Mouse (Mus musculus) embryonic facial prominence, embryonic 11.5 days (tissue): ENCODE results near the gene Gfm2. TPM values are rescaled to one million over a fixed set of nuclear protein-coding genes. Genes with fewer than 3 reads are reported as not detected.
"Not testable (repeated sequence)": the region's sequence is repeated elsewhere in the genome, so short reads cannot be mapped to it uniquely, and the experiment has no call there.

ENCODE experiments used
- ATAC-seq: fragments of 200-750 bp; cut with Nextera tagmentation; replicated peaks from 2 replicates; pipeline ENCODE4 v1.8.0; 2017; ENCODE audit warnings: low read depth; ENCODE audit not compliant: insufficient number of reproducible peaks, low FRiP score, low TSS enrichment
- DNase-seq: peaks from one replicate; pipeline ENCODE4 v3.0.0-alpha.2; 2015; ENCODE audit warnings: low spot score
- H3K27ac ChIP-seq: fragments of 300-500 bp; sonication (generic); replicated peaks from 2 replicates; pipeline ENCODE4 v1.5.1; 2014; ENCODE audit warnings: mild to moderate bottlenecking, low read depth, low read length, control low read depth
- H3K27me3 ChIP-seq: fragments of 300-500 bp; sonication (generic); 2 replicates; pipeline ENCODE4 v1.6.1; 2014; ENCODE audit warnings: mild to moderate bottlenecking, low read length, moderate library complexity, mixed read lengths; ENCODE audit not compliant: control insufficient read depth, insufficient read depth
- H3K36me3 ChIP-seq: fragments of 300-500 bp; sonication (generic); replicated peaks from 2 replicates; pipeline ENCODE4 v1.6.1; 2014; ENCODE audit warnings: low read depth, mild to moderate bottlenecking, low read length, moderate library complexity, mixed read lengths; ENCODE audit not compliant: control insufficient read depth, insufficient read depth
- H3K4me1 ChIP-seq: fragments of 300-500 bp; sonication (generic); 2 replicates; pipeline ENCODE4 v1.6.1; 2014; ENCODE audit warnings: low read length, mixed read lengths; ENCODE audit not compliant: control insufficient read depth, insufficient read depth
- H3K4me2 ChIP-seq: fragments of 300-500 bp; sonication (generic); 2 replicates; pipeline ENCODE4 v1.6.1; 2014; ENCODE audit warnings: low read depth, mild to moderate bottlenecking, control low read depth, low read length, moderate library complexity
- H3K4me3 ChIP-seq: fragments of 300-500 bp; sonication (generic); 2 replicates; pipeline ENCODE4 v1.5.1; 2014; ENCODE audit warnings: low read depth, low read length, control low read depth
- H3K9ac ChIP-seq: fragments of 300-500 bp; sonication (generic); replicated peaks from 2 replicates; pipeline ENCODE4 v1.6.1; 2014; ENCODE audit warnings: mild to moderate bottlenecking, control low read depth, low read length
- H3K9me3 ChIP-seq: fragments of 300-500 bp; sonication (generic); replicated peaks from 2 replicates; pipeline ENCODE4 v1.6.1; 2016; ENCODE audit warnings: mild to moderate bottlenecking, low read length, inconsistent platforms, mixed read lengths; ENCODE audit not compliant: control insufficient read depth
- whole genome bisulfite sequencing: fragments of 180-500 bp; shearing (Covaris S2); extraction: QIAGEN DNeasy Blood & Tissue Kit; methylation state at CpG from one replicate; pipeline ENCODE4 v1.1.7; 2014; 5-methylcytosine and 5-hydroxymethylcytosine counted together
- polyA plus RNA-seq: library from polyadenylated mRNA; unstranded; fragments of >200 nt; fragmentation: Nextera tagmentation; extraction: Ambion mirVana; gene quantifications from 2 replicates; pipeline ENCODE4 v1.2.1, GENCODE M21; 2014

The Gfm2 gene
- polyA plus RNA-seq, result 30.2 and 32.0 TPM in 2 replicates

GRCm38 (mm10) chr13:97137466-97138400 is at the start of gene Gfm2, which contains the start of gene Nsa2:
TSS of gene Gfm2 (plus strand) at chr13:97137937.
TSS of gene Nsa2 (minus strand) at chr13:97137937.
- Histone ChIP-seq H3K4me2 (peak within 1 kb of the TSS; percentile 57), H3K4me3 (peak within 1 kb of the TSS; percentile 76), H3K4me1 (no peaks in the 10 kb centered on the region), H3K27ac (peak within 1 kb of the TSS; percentile 68), H3K9ac (peak within 1 kb of the TSS; percentile 85), H3K9me3 (no peaks in the 10 kb centered on the region), H3K27me3 (no peaks in the 10 kb centered on the region), H3K36me3 (no peaks in the 10 kb centered on the region)
- DNase-seq (peak; percentile 95), ATAC-seq (peak; percentile 97)
- WGBS, result under 1% methylated on average over 57 of the region's 57 CpGs

GRCm38 (mm10) chr13:97088183-97088582 is 49.6 kb upstream of the Gfm2 start:
- 80% methylated on average over 3 of the region's 3 CpGs for WGBS
- ATAC-seq, result no peak

DNA sequence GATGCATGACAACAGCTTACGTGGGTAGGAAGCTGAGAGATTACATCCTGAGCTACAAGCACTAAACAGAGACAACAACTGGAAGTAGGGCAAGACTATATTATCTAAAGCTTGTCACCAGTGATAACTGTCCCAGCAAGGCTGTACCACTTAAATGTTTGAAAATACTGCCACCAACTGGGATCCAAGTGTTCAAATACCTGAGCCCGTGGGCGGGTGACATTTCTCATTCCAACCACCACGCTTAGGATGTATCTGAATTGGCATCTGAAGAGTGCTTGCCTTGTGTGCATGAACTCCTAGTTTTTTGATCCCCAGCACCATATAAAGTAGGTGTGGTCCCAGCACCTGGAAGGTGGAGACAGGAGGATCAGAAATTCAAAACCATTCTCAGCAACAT is 42.0 kb upstream of the Gfm2 start:
- Histone ChIP-seq H3K4me2 (no peak overlapping the region), H3K4me3 (no peak overlapping the region), H3K27ac (no peak overlapping the region), H3K9me3 (no peaks in the 10 kb centered on the region), H3K27me3 (no peaks in the 10 kb centered on the region), H3K4me1 (no peaks in the 10 kb centered on the region), H3K9ac (no peak overlapping the region), H3K36me3 (no peaks in the 10 kb centered on the region)
- WGBS, result 88% methylated on average over 4 of the region's 4 CpGs
- no peak for ATAC-seq
- DNase-seq, result no peak

More at GRCm38 (mm10) chr13:97088183-97088582, 49.6 kb upstream of the Gfm2 start:
- Histone ChIP-seq H3K4me2 (no peak overlapping the region), H3K4me3 (no peak overlapping the region), H3K4me1 (no peaks in the 10 kb centered on the region), H3K27me3 (no peaks in the 10 kb centered on the region), H3K9ac (no peak overlapping the region), H3K27ac (no peak overlapping the region), H3K9me3 (no peaks in the 10 kb centered on the region), H3K36me3 (no peaks in the 10 kb centered on the region)
- no peak for DNase-seq

DNA sequence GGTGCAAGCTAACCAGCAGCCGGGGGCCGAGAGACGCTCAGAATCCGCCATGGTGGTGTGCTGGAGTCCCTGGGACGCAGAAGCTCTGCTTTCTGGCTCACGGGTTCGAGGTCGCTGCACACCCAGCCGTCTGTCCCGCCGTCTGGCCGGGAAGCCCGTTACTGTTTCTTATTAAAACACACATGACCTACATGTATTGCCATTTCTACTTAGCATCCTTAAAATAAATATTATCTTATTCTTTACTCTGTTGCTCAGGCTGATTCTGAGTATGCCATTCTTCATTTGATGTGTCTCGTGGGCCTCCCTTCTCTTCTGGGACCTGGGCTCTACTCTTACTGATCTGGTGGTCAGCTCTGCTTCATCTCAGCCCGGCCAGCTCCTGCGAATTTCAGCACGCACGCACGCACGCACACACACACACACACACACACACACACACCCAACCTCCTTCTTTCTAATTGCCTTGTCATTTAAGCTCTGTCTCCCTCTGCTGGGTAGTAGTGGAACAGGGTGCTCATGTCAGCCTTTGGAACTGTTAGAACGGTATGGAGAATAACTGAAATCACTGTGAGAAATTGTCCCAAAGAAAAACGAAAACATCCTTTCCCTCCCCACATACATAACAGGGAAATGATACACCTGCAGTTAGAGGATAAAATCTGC is 38.4 kb upstream of the Gfm2 start, which contains the start of gene Gm6169:
TSS of gene Gm6169 (minus strand) at position 51 of the 666 bp plus-strand sequence.
- ATAC-seq (no peak), DNase-seq (peak; percentile 71)
- WGBS, result 80% methylated on average over 22 of the region's 22 CpGs

GRCm38 (mm10) chr13:97104996-97105395 is 32.7 kb upstream of the Gfm2 start:
- Histone ChIP-seq H3K27me3 (no peaks in the 10 kb centered on the region), H3K4me1 (no peaks in the 10 kb centered on the region), H3K9ac (no peak overlapping the region), H3K27ac (no peak overlapping the region), H3K36me3 (no peaks in the 10 kb centered on the region), H3K4me2 (no peak overlapping the region), H3K9me3 (no peaks in the 10 kb centered on the region), H3K4me3 (no peak overlapping the region)
- DNase-seq, result no peak
- ATAC-seq, result no peak
- WGBS, result 65% methylated on average over 7 of the region's 7 CpGs

More for the DNA sequence above, 38.4 kb upstream of the Gfm2 start, which contains the start of gene Gm6169:
- Histone ChIP-seq H3K27ac (no peak within 1 kb of the TSS), H3K36me3 (no peaks in the 10 kb centered on the region), H3K27me3 (no peaks in the 10 kb centered on the region), H3K4me3 (no peak within 1 kb of the TSS), H3K4me2 (no peak within 1 kb of the TSS), H3K9ac (no peak within 1 kb of the TSS), H3K4me1 (no peaks in the 10 kb centered on the region), H3K9me3 (no peaks in the 10 kb centered on the region)

DNA sequence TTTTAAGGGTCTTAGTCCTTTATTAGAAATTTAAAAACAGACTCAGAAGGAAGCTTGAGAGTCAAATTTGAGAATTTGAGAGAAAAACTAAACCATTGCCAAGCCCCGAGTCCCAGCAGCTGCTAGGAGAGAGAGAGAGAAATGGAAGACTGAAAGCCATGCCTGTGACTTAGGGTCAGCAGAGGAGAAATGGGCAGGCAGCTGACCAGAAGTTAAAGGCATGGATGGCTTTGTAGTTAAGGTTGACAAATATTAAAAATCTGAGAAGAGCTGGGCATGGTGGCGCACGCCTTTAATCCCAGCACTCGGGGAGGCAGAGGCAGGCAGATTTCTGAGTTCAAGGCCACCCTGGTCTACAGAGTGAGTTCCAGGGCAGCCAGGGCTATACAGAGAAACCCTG is 30.0 kb upstream of the Gfm2 start:
- not testable (repeated sequence) for H3K27me3 ChIP-seq, H3K4me2 ChIP-seq, DNase-seq, H3K9me3 ChIP-seq, H3K27ac ChIP-seq, H3K9ac ChIP-seq, ATAC-seq, H3K36me3 ChIP-seq, H3K4me1 ChIP-seq, H3K4me3 ChIP-seq
- 97% methylated on average over 4 of the region's 4 CpGs for WGBS

DNA sequence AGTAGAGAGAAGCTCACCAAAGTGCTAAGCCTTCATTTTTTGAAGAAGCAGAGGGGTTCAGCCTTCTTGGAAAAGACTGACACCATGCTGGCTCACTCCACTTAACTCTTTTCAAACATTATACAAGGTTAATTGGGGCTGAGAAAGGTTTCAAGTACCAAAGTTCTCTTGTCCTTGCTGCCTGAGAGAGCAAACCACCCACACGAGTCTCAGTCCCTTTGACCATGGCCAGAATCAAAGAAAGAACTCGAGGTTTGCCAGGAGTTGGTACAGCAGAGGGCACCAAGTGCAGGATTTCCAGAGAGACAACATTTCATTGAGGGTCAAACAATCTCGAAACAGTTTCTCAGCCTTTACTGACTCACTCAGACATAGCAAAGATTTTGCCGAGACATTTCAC is 28.7 kb upstream of the Gfm2 start:
- Histone ChIP-seq H3K9ac (no peak overlapping the region), H3K4me2 (no peak overlapping the region), H3K4me3 (no peak overlapping the region), H3K27ac (no peak overlapping the region), H3K27me3 (no peaks in the 10 kb centered on the region), H3K9me3 (no peaks in the 10 kb centered on the region), H3K36me3 (no peaks in the 10 kb centered on the region), H3K4me1 (no peaks in the 10 kb centered on the region)
- no peak for DNase-seq
- 73% methylated on average over 4 of the region's 4 CpGs for WGBS
- no peak for ATAC-seq

GRCm38 (mm10) chr13:97121341-97121740 is 16.4 kb upstream of the Gfm2 start:
- Histone ChIP-seq H3K9ac (no peak overlapping the region), H3K36me3 (no peaks in the 10 kb centered on the region), H3K4me2 (no peak overlapping the region), H3K4me3 (no peak overlapping the region), H3K4me1 (no peaks in the 10 kb centered on the region), H3K27me3 (no peaks in the 10 kb centered on the region), H3K27ac (no peak overlapping the region), H3K9me3 (no peaks in the 10 kb centered on the region)
- no peak for ATAC-seq
- DNase-seq, result no peak
- 76% methylated on average over 3 of the region's 3 CpGs for WGBS
